ENCODE assay signal across 18 mouse cellular contexts in the genomic region with DNA sequence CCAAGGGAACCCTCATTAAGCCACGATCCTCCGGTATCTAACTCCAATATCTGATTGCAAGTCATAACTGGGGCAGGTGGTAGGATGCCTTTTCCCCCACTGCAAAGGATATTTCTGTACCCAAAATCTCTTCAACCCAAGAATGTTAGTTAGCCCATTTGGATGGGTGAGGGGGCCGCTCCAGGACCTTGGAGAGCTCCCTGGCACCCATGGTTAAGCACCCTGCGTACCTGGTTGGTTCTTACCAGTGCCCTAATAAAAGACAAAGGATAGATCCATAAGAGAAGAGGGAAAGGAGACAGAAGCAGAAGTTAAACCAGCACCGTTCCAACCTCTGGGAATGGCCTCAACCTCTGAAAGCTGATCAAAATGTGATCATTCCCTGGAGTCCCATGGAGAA.
DNase-seq lines count a peak whose midpoint lies in the region; ATAC-seq and TF ChIP-seq lines count a peak whose summit lies in the region.
"Had no signal": no experiment of that assay in that cellular context is flagged by ENCODE, and none has a peak within 500 bp of the region (broad histone marks: within the 10 kb centered on the region; RNA-seq: fewer than 3 reads in every experiment).

No protein-coding gene starts in this region.

- DNase-seq in hindbrain, embryonic 11.5 days (ENCODE audit: low spot score): peak; percentile 24
- DNase-seq in hindbrain, postnatal 0 days (ENCODE audit: low spot score): no peak
- DNase-seq in retina, embryonic 14.5 days (ENCODE audit: low spot score): peak; percentile 7
- no peak for DNase-seq in retina, postnatal 1 day
- peak; percentile 60 for DNase-seq in embryonic facial prominence, embryonic 11.5 days (ENCODE audit: low spot score)
- no peak for DNase-seq in cerebellum, postnatal 4 days (ENCODE audit: low spot score in 2 of 2)
- DNase-seq in gastrocnemius, adult 18-20 months (ENCODE audit: low spot score): no peak
- DNase-seq: heart, postnatal 10 days; kidney, adult 11 months; spleen, adult 18-20 months; thymus, postnatal 36 days had no signal

- no peak overlapping the region for H3K4me3 ChIP-seq in hindbrain, embryonic 11.5 days (ENCODE audit: low read depth, low read length)
- no peak overlapping the region for H3K4me3 ChIP-seq in hindbrain, postnatal 0 days (ENCODE audit: low read length)
- H3K4me3 ChIP-seq in embryonic facial prominence, embryonic 11.5 days (ENCODE audit: low read depth, low read length): no peak overlapping the region
- no peak overlapping the region for H3K4me3 ChIP-seq in myocyte
- H3K4me3 ChIP-seq: embryonic facial prominence, embryonic 12.5 days; forebrain, embryonic 12.5 days; liver, embryonic 15.5 days; neural tube, embryonic 13.5 days had no signal

- WGBS in hindbrain, embryonic 11.5 days: 66% methylated on average over 5 of the region's 5 CpGs
- WGBS in hindbrain, postnatal 0 days: 76% methylated on average over 5 of the region's 5 CpGs
- WGBS in embryonic facial prominence, embryonic 11.5 days: 58% methylated on average over 5 of the region's 5 CpGs

- H3K4me1 ChIP-seq in hindbrain, embryonic 11.5 days (replicated peaks; ENCODE audit: control insufficient read depth, insufficient read depth, low read length): no peaks in the 10 kb centered on the region
- H3K4me1 ChIP-seq in hindbrain, postnatal 0 days (ENCODE audit: insufficient read depth, low read length): no peaks in the 10 kb centered on the region
- no peaks in the 10 kb centered on the region for H3K4me1 ChIP-seq in embryonic facial prominence, embryonic 11.5 days (ENCODE audit: control insufficient read depth, insufficient read depth, low read length)
- H3K4me1 ChIP-seq: embryonic facial prominence, embryonic 12.5 days; forebrain, embryonic 12.5 days; liver, embryonic 15.5 days; neural tube, embryonic 13.5 days had no signal

- no peak overlapping the region for H3K9ac ChIP-seq in hindbrain, embryonic 11.5 days (ENCODE audit: low read depth, low read length)
- no peak overlapping the region for H3K9ac ChIP-seq in hindbrain, postnatal 0 days (replicated peaks; ENCODE audit: low read length)
- no peak overlapping the region for H3K9ac ChIP-seq in embryonic facial prominence, embryonic 11.5 days (replicated peaks; ENCODE audit: low read length)
- H3K9ac ChIP-seq: embryonic facial prominence, embryonic 12.5 days; forebrain, embryonic 12.5 days; liver, embryonic 15.5 days; neural tube, embryonic 13.5 days had no signal

- no peak for TF ChIP-seq CTCF in hindbrain, postnatal 0 days (IDR thresholded peaks at IDR 0.05; ENCODE audit: low read depth)

- no peak overlapping the region for H3K4me2 ChIP-seq in hindbrain, embryonic 11.5 days (replicated peaks; ENCODE audit: low read depth, low read length)
- no peak overlapping the region for H3K4me2 ChIP-seq in hindbrain, postnatal 0 days (ENCODE audit: low read depth, low read length)
- H3K4me2 ChIP-seq in embryonic facial prominence, embryonic 11.5 days (ENCODE audit: low read depth, low read length): no peak overlapping the region
- H3K4me2 ChIP-seq in myocyte (ENCODE audit: low read depth): no peak overlapping the region
- H3K4me2 ChIP-seq: embryonic facial prominence, embryonic 12.5 days; forebrain, embryonic 12.5 days; liver, embryonic 15.5 days; neural tube, embryonic 13.5 days had no signal

- ATAC-seq in hindbrain, embryonic 11.5 days (ENCODE audit: low FRiP score): no peak
- no peak for ATAC-seq in hindbrain, postnatal 0 days
- no peak for ATAC-seq in embryonic facial prominence, embryonic 11.5 days (replicated peaks; ENCODE audit: insufficient number of reproducible peaks, low FRiP score, low TSS enrichment, low read depth)
- ATAC-seq: midbrain, embryonic 16.5 days had no signal

- no peak for TF ChIP-seq POLR2A in myocyte (IDR thresholded peaks at IDR 0.05; ENCODE audit: insufficient read length, low read depth)

- H3ac ChIP-seq in myocyte (ENCODE audit: control insufficient read depth, insufficient read length): no peak overlapping the region

- H3K27me3 ChIP-seq in hindbrain, embryonic 11.5 days (ENCODE audit: control insufficient read depth, insufficient read depth, low read length): no peaks in the 10 kb centered on the region
- no peaks in the 10 kb centered on the region for H3K27me3 ChIP-seq in hindbrain, postnatal 0 days (ENCODE audit: insufficient read depth, low read length)
- H3K27me3 ChIP-seq in embryonic facial prominence, embryonic 11.5 days (ENCODE audit: control insufficient read depth, insufficient read depth, low read length): no peaks in the 10 kb centered on the region
- H3K27me3 ChIP-seq in myocyte (ENCODE audit: control insufficient read depth, insufficient read depth, insufficient read length): no peaks in the 10 kb centered on the region
- H3K27me3 ChIP-seq: embryonic facial prominence, embryonic 12.5 days; forebrain, embryonic 12.5 days; liver, embryonic 15.5 days; neural tube, embryonic 13.5 days had no signal

- no peaks in the 10 kb centered on the region for H3K36me3 ChIP-seq in hindbrain, embryonic 11.5 days (ENCODE audit: control insufficient read depth, insufficient read depth, low read length)
- H3K36me3 ChIP-seq in hindbrain, postnatal 0 days (ENCODE audit: insufficient read depth, low read length): no peaks in the 10 kb centered on the region
- H3K36me3 ChIP-seq in embryonic facial prominence, embryonic 11.5 days (replicated peaks; ENCODE audit: control insufficient read depth, insufficient read depth, low read depth, low read length): no peaks in the 10 kb centered on the region
- no peaks in the 10 kb centered on the region for H3K36me3 ChIP-seq in myocyte (ENCODE audit: control insufficient read depth, insufficient read depth)
- H3K36me3 ChIP-seq: embryonic facial prominence, embryonic 12.5 days; forebrain, embryonic 12.5 days; G1E; liver, embryonic 15.5 days; neural tube, embryonic 13.5 days had no signal

- H3K27ac ChIP-seq in hindbrain, embryonic 11.5 days (ENCODE audit: low read depth, low read length): no peak overlapping the region
- no peak overlapping the region for H3K27ac ChIP-seq in hindbrain, postnatal 0 days
- H3K27ac ChIP-seq in embryonic facial prominence, embryonic 11.5 days (replicated peaks; ENCODE audit: low read depth, low read length): no peak overlapping the region
- H3K27ac ChIP-seq: embryonic facial prominence, embryonic 12.5 days; forebrain, embryonic 12.5 days; liver, embryonic 15.5 days; neural tube, embryonic 13.5 days had no signal

- no peaks in the 10 kb centered on the region for H3K9me3 ChIP-seq in hindbrain, embryonic 11.5 days (ENCODE audit: control insufficient read depth, low read length)
- H3K9me3 ChIP-seq in hindbrain, postnatal 0 days (ENCODE audit: low read length): no peaks in the 10 kb centered on the region
- H3K9me3 ChIP-seq in embryonic facial prominence, embryonic 11.5 days (replicated peaks; ENCODE audit: control insufficient read depth, low read length): no peaks in the 10 kb centered on the region
- H3K9me3 ChIP-seq: embryonic facial prominence, embryonic 12.5 days; forebrain, embryonic 12.5 days; G1E; liver, embryonic 15.5 days; neural tube, embryonic 13.5 days had no signal

- no peaks in the 10 kb centered on the region for H3K79me2 ChIP-seq in myocyte (ENCODE audit: control insufficient read depth, insufficient read depth)

TF ChIP-seq in myocyte, 11 proteins besides CTCF, POLR2A, EP300 and RAD21:
- TF ChIP-seq REST (IDR thresholded peaks at IDR 0.05; ENCODE audit: insufficient read depth, insufficient read length) (peak; percentile 67), MYOD1 (IDR thresholded peaks at IDR 0.05; ENCODE audit: control insufficient read depth in 1 of 3, insufficient read length in 2 of 3, low read depth in 2 of 3) (no peak)
TF ChIP-seq in myocyte: peak in this region for 1.

Comparison
In these comparisons a context has a peak if more than half of its experiments do, and no peak if none do; other contexts are left out.
1. DNase-seq: peak in hindbrain, embryonic 11.5 days (single experiment), retina, embryonic 14.5 days (single experiment) and embryonic facial prominence, embryonic 11.5 days (single experiment); none in hindbrain, postnatal 0 days (single experiment), retina, postnatal 1 day (single experiment), cerebellum, postnatal 4 days (0 of 2) and gastrocnemius, adult 18-20 months (single experiment).